Mouse (Mus musculus) megakaryocyte, embryonic 14.5 days (primary cell): Measurements from ENCODE around the gene Gnai2. TPM values are rescaled to one million over a fixed set of nuclear protein-coding genes. Genes with fewer than 3 reads are reported as not detected.
A peak's percentile ranks its signal among the peaks of the same experiment; 100 is the strongest.
"Not testable (repeated sequence)": the region's sequence is repeated elsewhere in the genome, so short reads cannot be mapped to it uniquely, and the experiment has no call there.

Experiments
- H3K27me3 ChIP-seq: replicated peaks from 2 replicates; pipeline ENCODE3; 2012; ENCODE audit warnings: inconsistent platforms
- H3K36me3 ChIP-seq: replicated peaks from 2 replicates; pipeline ENCODE3; 2012; ENCODE audit warnings: low read length, inconsistent platforms, mixed read lengths
- H3K4me1 ChIP-seq: 2 replicates; pipeline ENCODE4 v1.6.1; 2012; ENCODE audit warnings: inconsistent platforms
- H3K4me3 ChIP-seq: replicated peaks from 2 replicates; pipeline ENCODE3; 2012; ENCODE audit warnings: moderate library complexity, mild to moderate bottlenecking, inconsistent platforms
- H3K9me3 ChIP-seq: 2 replicates; pipeline ENCODE4 v1.6.1; 2012; ENCODE audit warnings: inconsistent platforms
- FLI1 ChIP-seq: IDR thresholded peaks from 2 replicates; pipeline ENCODE4 v1.6.1; 2012; ENCODE audit warnings: low read length, inconsistent platforms, mixed read lengths
- GATA1 ChIP-seq: IDR thresholded peaks from 3 replicates; pipeline ENCODE4 v1.6.1; 2012; ENCODE audit warnings: mixed read lengths, low read length, inconsistent platforms, borderline replicate concordance
- polyA plus RNA-seq: library from polyadenylated mRNA; stranded (reverse); fragments of >175 nt; gene quantifications from 2 replicates; pipeline ENCODE4 v1.2.3, GENCODE M21; 2012; ENCODE audit warnings: low replicate concordance; ENCODE audit not compliant: insufficient read depth

The Gnai2 gene
- 1,319 and 1,886 TPM in 2 replicates for polyA plus RNA-seq

- Histone ChIP-seq H3K36me3 (peaks cover 24% of the 10 kb centered on the region), H3K9me3 (no peaks in the 10 kb centered on the region)
These were observed at the start of gene Gnai2 for GRCm38 (mm10) chr9:107635279-107636028. Gene Gnai2, minus strand, starts transcription at chr9:107635367.

GRCm38 (mm10) chr9:107682405-107682804, 47.2 kb upstream of the Gnai2 start:
- TF ChIP-seq FLI1 (no peak), GATA1 (no peak)
- Histone ChIP-seq H3K27me3 (peaks cover 84% of the 10 kb centered on the region), H3K4me1 (peaks cover 16% of the 10 kb centered on the region), H3K36me3 (no peaks in the 10 kb centered on the region), H3K4me3 (peak overlapping the region; percentile 23), H3K9me3 (no peaks in the 10 kb centered on the region)

More at GRCm38 (mm10) chr9:107635279-107636028, at the start of gene Gnai2:
- peaks cover 61% of the 10 kb centered on the region for H3K4me1 ChIP-seq
- TF ChIP-seq GATA1 (no peak), FLI1 (no peak)
- peak within 1 kb of the TSS; percentile 99 for H3K4me3 ChIP-seq
- H3K27me3 ChIP-seq = peaks cover 11% of the 10 kb centered on the region

GRCm38 (mm10) chr9:107679501-107679900, 44.3 kb upstream of the Gnai2 start, which contains the start of gene Gnat1:
Gene Gnat1, minus strand, starts transcription at chr9:107679712.
- Histone ChIP-seq H3K9me3 (no peaks in the 10 kb centered on the region), H3K4me3 (peak within 1 kb of the TSS; percentile 3), H3K27me3 (peaks cover 87% of the 10 kb centered on the region), H3K4me1 (peaks cover 32% of the 10 kb centered on the region), H3K36me3 (no peaks in the 10 kb centered on the region)
- TF ChIP-seq FLI1 = no peak
- TF ChIP-seq GATA1 = no peak

GRCm38 (mm10) chr9:107678861-107679260, 43.7 kb upstream of the Gnai2 start:
- no peak for TF ChIP-seq GATA1
- TF ChIP-seq FLI1 = no peak
- Histone ChIP-seq H3K36me3 (no peaks in the 10 kb centered on the region), H3K27me3 (peaks cover 87% of the 10 kb centered on the region), H3K4me1 (peaks cover 32% of the 10 kb centered on the region), H3K4me3 (no peak overlapping the region), H3K9me3 (no peaks in the 10 kb centered on the region)

- not testable (repeated sequence) for H3K4me3 ChIP-seq, H3K9me3 ChIP-seq, H3K36me3 ChIP-seq
- peaks cover 32% of the 10 kb centered on the region for H3K4me1 ChIP-seq
- H3K27me3 ChIP-seq = peaks cover 83% of the 10 kb centered on the region
These were observed 42.8 kb upstream of the Gnai2 start for GRCm38 (mm10) chr9:107677819-107678526.

- no peak for TF ChIP-seq GATA1
- TF ChIP-seq FLI1 = no peak
- Histone ChIP-seq H3K4me3 (peak overlapping the region; percentile 24), H3K9me3 (0 out of 2 replicates have a peak, but pooled peaks cover 4% of the 10 kb centered on the region), H3K36me3 (no peaks in the 10 kb centered on the region), H3K27me3 (peaks cover 82% of the 10 kb centered on the region), H3K4me1 (peaks cover 28% of the 10 kb centered on the region)
These were observed 42.1 kb upstream of the Gnai2 start for GRCm38 (mm10) chr9:107677091-107677784.

- Histone ChIP-seq H3K4me3 (peak overlapping the region; percentile 89), H3K27me3 (peaks cover 78% of the 10 kb centered on the region), H3K36me3 (no peaks in the 10 kb centered on the region), H3K4me1 (peaks cover 28% of the 10 kb centered on the region), H3K9me3 (0 out of 2 replicates have a peak, but pooled peaks cover 4% of the 10 kb centered on the region)
- no peak for TF ChIP-seq GATA1
- no peak for TF ChIP-seq FLI1
These were observed 41.1 kb upstream of the Gnai2 start for GRCm38 (mm10) chr9:107676302-107676701.

- TF ChIP-seq FLI1 (no peak), GATA1 (no peak)
- 0 out of 2 replicates have a peak, but pooled peaks cover 4% of the 10 kb centered on the region for H3K9me3 ChIP-seq
- H3K4me3 ChIP-seq = peak overlapping the region; percentile 89
- H3K27me3 ChIP-seq = peaks cover 76% of the 10 kb centered on the region
- H3K36me3 ChIP-seq = no peaks in the 10 kb centered on the region
- peaks cover 28% of the 10 kb centered on the region for H3K4me1 ChIP-seq
These were observed 40.6 kb upstream of the Gnai2 start for GRCm38 (mm10) chr9:107675671-107676301.
